Mouse (Mus musculus) left cerebral cortex, adult 2 months (tissue): ENCODE measurements around the gene Cgas. TPM values are rescaled to one million over a fixed set of nuclear protein-coding genes. Genes with fewer than 3 reads are reported as not detected.

ENCODE experiments used
- DNase-seq, 2 experiments: peaks; one replicate each; pipeline ENCODE4 v3.0.0; 2021 to 2022; ENCODE audit warnings: low spot score in 2 of 2, mixed read lengths in 1 of 2; ENCODE audit errors: extremely low spot score in 1 of 2
- H3K27ac ChIP-seq: fragments of 200-600 bp; 2 replicates; pipeline ENCODE4 v1.8.1; 2022
- H3K4me3 ChIP-seq: fragments of 200-600 bp; 2 replicates; pipeline ENCODE4 v1.8.1; 2022
- CTCF ChIP-seq: fragments of 200-600 bp; IDR thresholded peaks from 2 replicates; pipeline ENCODE4 v1.8.1; 2022; ENCODE audit warnings: antibody characterized with exemption, mild to moderate bottlenecking, moderate library complexity
- intact Hi-C: fragments of 180-260 bp; cut with DNase I; formaldehyde crosslinking; loops from one replicate; pipeline ENCODE4 v1.15.1; 2025
- total RNA-seq, 2 experiments: library from RNA; stranded (reverse); gene quantifications; 2 replicates each; pipeline ENCODE4 v1.2.3; 2021

Gene Cgas
- total RNA-seq, 2 experiments from 2014 or later = 0.35 to 0.52 TPM

DNA sequence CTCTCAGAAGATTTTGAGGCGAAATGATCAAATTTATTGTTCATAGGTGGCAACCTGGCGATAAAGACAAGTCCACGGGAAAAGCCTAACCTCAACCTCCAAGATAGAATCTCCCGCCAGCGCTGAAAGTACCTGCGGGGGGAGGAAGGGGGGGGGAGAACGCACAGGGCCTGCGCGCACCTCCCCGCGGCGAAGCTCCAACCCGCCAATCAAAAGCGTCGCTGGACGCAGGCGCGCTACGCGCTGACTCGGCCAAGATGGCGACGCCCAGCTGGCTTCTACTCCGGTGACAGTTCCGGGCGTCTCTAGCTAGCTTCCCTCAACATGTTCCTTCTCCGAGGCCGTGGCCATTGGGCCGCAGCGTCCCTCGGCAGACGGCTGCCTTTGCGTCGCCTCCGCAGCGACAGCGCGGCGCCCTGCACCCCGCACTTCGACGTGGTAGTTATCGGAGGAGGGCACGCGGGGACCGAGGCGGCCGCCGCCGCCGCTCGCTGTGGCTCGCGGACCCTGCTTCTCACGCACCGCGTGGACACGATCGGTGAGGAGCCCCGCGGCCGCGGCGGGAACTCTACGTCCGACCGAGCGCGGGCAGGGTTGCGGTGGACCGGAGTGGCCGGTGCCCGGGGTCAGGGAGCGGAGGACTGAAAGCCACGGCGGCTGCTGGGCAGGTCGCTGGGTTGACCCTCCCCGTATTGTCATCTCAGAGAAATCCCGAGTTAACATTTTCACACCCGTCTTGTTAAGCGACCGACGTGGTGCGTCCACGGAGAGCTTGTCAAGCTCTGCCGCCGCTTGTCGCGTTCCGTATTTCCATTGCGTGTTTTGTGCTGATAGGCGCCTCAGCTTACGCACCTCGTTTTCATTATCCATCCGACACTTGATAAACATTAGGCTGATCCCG lies 5.2 kb upstream of the Cgas start, which contains the start of the genes Mto1 and Gm17324:
TSS of gene Mto1 (plus strand) at position 236 of the 901 bp plus-strand sequence.
TSS of gene Gm17324 (minus strand) at position 814 of the 901 bp plus-strand sequence.
- Histone ChIP-seq H3K4me3 (peak within 1 kb of the TSS; percentile 81), H3K27ac (peak within 1 kb of the TSS; percentile 93)
- TF ChIP-seq CTCF = no peak
- DNase-seq = peak; percentile 90
- intact Hi-C loops = loop anchor here (2.0 to 5.0 kb wide), 2 partner anchors 33 to 271 kb away; no protein-coding TSS in a partner anchor

DNA sequence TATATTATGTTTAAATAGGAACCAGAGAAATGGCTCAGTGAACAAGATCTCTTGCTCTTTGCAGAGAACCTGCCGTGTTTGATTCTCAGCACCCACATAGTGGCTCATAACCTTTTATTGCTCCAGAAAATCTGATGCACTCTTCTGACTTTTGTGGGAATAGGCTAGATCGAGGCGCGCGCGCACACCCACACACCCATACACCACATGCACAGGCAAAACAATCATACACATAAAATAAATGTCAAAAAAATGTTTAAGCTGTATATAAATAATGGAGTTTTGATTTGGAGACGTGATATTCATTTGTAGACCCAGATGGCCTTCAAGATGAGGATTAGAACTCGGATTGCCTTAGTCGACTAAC lies 4.6 kb upstream of the Cgas start:
- intact Hi-C loops = loop anchor here (5.0 kb wide), 1 partner anchor 270 kb away; no protein-coding TSS in a partner anchor
- no peak for DNase-seq
- Histone ChIP-seq H3K27ac (peak overlapping the region; percentile 93), H3K4me3 (peak overlapping the region; percentile 81)
- TF ChIP-seq CTCF = no peak

GRCm38 (mm10) chr9:78442237-78442578 lies 829 bp downstream of the Cgas start:
- Histone ChIP-seq H3K27ac (no peak overlapping the region), H3K4me3 (peak overlapping the region; percentile 43)
- no peak for DNase-seq
- intact Hi-C loops = no loop called here
- no peak for TF ChIP-seq CTCF

GRCm38 (mm10) chr9:78439426-78439825 lies 3.6 kb downstream of the Cgas start:
- H3K27ac ChIP-seq = no peak overlapping the region
- intact Hi-C loops = loop anchor here (5.0 kb wide), 1 partner anchor 82 kb away; the partner anchor contains the start of gene Gsta2
- no peak overlapping the region for H3K4me3 ChIP-seq
- TF ChIP-seq CTCF = no peak
- no peak for DNase-seq

DNA sequence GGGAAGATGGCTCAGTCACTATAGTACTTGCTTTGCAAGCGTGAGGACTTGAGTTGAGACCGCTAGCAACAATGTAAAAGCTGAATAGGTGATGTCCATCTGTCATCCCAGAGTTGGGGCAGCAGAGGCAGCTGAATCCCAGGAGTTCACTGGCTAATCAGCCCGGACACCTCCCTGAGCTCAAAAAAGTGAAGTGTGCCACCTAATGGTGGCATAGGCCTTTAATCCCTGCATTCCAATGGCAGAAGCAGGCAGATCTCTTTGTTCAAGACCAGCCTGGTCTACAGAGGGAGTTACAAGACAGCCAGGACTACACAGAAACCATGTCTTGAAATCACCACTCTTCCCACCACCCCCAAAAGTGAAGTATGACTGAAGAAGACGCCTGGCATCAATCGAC lies 10.6 kb downstream of the Cgas start:
- no peak for DNase-seq
- TF ChIP-seq CTCF = no peak; the same call in 1 of the 2 replicates
- H3K27ac ChIP-seq = no peak overlapping the region
- intact Hi-C loops = no loop called here
- H3K4me3 ChIP-seq = no peak overlapping the region

GRCm38 (mm10) chr9:78430486-78430885 lies 12.6 kb downstream of the Cgas start:
- Histone ChIP-seq H3K4me3 (no peak overlapping the region), H3K27ac (no peak overlapping the region)
- no peak for DNase-seq
- TF ChIP-seq CTCF = no peak
- intact Hi-C loops = no loop called here

DNA sequence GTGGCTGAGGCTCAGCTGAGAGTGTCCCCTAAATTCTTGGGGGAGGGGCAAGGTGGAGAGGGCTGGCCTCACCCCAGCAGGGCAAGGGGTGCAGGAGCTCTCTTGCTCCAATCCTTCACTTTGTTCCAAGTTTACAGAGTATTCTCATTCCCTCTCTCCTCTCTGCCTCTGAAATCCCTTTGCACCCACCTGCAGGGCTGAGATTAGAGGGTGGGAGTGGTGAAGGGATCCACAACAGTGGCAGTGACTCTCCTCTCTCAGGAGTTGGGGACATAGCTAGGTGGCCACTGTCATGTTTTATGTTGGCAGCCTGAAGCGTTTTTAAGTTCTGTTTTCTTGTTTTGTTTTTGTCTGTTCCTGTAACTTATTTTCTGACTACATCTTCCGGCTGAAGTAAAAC lies 13.5 kb downstream of the Cgas start:
- no peak overlapping the region for H3K27ac ChIP-seq
- intact Hi-C loops = no loop called here
- TF ChIP-seq CTCF = no peak
- DNase-seq = no peak
- H3K4me3 ChIP-seq = no peak overlapping the region

GRCm38 (mm10) chr9:78428870-78429432 lies 14.1 kb downstream of the Cgas start:
- Histone ChIP-seq H3K27ac (no peak overlapping the region), H3K4me3 (no peak overlapping the region)
- intact Hi-C loops = no loop called here
- no peak for DNase-seq
- no peak for TF ChIP-seq CTCF

GRCm38 (mm10) chr9:78428185-78428584 lies 14.9 kb downstream of the Cgas start:
- Histone ChIP-seq H3K4me3 (no peak overlapping the region), H3K27ac (no peak overlapping the region)
- DNase-seq = no peak
- intact Hi-C loops = no loop called here
- TF ChIP-seq CTCF = no peak

- no peak overlapping the region for H3K27ac ChIP-seq
- H3K4me3 ChIP-seq = peak overlapping the region; percentile 23
- no peak for DNase-seq
- no peak for TF ChIP-seq CTCF
- intact Hi-C loops = no loop called here
Measured at GRCm38 (mm10) chr9:78427362-78427781, 15.7 kb downstream of the Cgas start.

GRCm38 (mm10) chr9:78401596-78401995 lies 41.4 kb downstream of the Cgas start:
- H3K27ac ChIP-seq = no peak overlapping the region
- intact Hi-C loops = no loop called here
- no peak for TF ChIP-seq CTCF
- no peak for DNase-seq
- H3K4me3 ChIP-seq = no peak overlapping the region

- DNase-seq = no peak
- H3K4me3 ChIP-seq = no peak overlapping the region
- H3K27ac ChIP-seq = no peak overlapping the region
- TF ChIP-seq CTCF = no peak
- intact Hi-C loops = no loop called here
Measured at GRCm38 (mm10) chr9:78400570-78400969, 42.5 kb downstream of the Cgas start.

- H3K27ac ChIP-seq = no peak overlapping the region
- intact Hi-C loops = loop anchor here (1.0 kb wide), 1 partner anchor 45 kb away; no protein-coding TSS in a partner anchor
- no peak overlapping the region for H3K4me3 ChIP-seq
- no peak for DNase-seq
- TF ChIP-seq CTCF = no peak
Measured at GRCm38 (mm10) chr9:78396517-78396916, 46.5 kb downstream of the Cgas start.
